Mouse (Mus musculus): Measurements from ENCODE around the gene Nop58.
A peak's percentile ranks its signal among the peaks of the same experiment; 100 is the strongest.
"Not testable (repeated sequence)": the region's sequence is repeated elsewhere in the genome, so short reads cannot be mapped to it uniquely, and the experiment has no call there.

Nop58 gene

GRCm38 (mm10) chr1:59684819-59685755, at the start of gene Nop58:
TSS of gene Nop58 (plus strand) at chr1:59684971.
- DNase-seq, result peak; percentile 89

GRCm38 (mm10) chr1:59636349-59636748, 48.4 kb upstream of the Nop58 start:
- DNase-seq, result no peak

DNA sequence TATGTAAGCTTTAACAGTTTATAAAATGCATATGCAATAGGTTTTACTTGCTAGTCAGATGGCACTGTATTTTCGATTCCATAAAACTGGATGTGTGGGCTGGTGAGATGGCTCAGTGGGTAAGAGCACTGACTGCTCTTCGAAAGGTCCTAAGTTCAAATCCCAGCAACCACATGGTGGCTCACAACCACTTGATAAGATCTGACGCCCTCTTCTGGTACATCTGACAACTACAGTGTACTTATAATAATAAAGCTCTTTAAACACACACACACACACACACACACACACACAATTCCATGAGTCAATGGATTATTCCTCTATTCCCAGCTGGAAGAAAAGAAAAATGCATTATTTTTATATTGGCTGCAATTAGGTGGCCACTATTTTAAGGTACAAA, 46.4 kb upstream of the Nop58 start:
- no peak for DNase-seq

DNA sequence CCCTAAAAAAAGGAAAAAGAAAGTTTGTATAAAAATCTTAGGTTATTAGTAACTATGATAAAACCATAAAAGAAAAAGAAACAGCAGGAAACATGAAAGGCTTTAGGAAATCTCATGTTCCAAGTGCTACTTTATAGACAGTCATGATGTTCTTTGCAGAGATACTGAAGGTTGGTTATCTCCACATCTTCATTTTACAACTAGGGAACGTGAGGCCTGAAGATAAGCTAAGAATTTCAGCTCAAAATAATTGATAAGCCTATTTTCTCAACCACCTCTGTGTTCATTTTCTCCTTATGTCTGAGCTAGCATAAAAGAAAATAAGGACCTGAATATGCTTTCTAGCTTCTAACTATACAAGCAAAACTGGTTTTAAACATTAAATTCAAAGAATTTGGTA, 42.3 kb upstream of the Nop58 start:
- DNase-seq, result no peak

DNA sequence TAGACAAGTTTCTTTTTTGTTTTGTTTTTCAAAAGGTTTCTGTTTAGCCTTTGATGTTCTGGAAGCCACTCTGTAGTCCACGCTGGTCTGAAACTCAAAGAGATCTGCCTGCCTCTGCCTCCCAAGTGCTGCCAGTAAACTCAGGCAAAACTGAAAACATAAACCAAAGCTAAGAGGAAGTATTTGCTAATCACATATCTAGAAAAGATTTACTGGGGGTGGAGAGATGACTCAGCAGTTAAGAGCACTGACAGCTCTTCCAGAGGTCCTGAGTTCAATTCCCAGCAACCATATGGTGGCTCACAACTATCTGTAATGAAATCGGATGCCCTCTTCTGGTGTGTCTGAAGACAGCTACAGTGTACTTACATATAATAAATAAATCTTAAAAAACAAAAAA, 38.3 kb upstream of the Nop58 start:
- not testable (repeated sequence) for DNase-seq

- no peak for DNase-seq
These were observed 33.5 kb upstream of the Nop58 start for GRCm38 (mm10) chr1:59651201-59651819.

GRCm38 (mm10) chr1:59653243-59653911, 31.4 kb upstream of the Nop58 start:
- no peak for DNase-seq

GRCm38 (mm10) chr1:59656244-59657171, 28.3 kb upstream of the Nop58 start:
- no peak for DNase-seq

GRCm38 (mm10) chr1:59663456-59664135, 21.2 kb upstream of the Nop58 start:
- no peak for DNase-seq

DNA sequence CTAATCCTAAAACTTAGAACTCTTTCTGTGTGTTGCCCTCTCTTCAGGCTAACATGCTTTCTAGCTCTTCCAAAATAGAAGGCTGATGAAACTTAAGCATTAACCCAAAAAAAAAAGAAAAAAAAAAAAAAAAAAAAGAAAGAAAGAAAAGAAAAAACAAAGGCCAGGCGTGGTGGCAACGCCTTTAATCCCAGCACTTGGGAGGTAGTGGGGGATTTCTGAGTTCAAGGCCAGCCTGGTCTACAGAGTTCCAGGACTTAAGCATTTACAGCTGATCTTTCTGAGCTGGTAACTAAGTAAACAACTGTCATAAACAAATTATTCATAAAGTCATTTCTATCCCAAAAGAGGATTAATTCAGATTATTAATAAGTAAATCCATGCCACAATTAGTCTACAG, 15.9 kb upstream of the Nop58 start:
- DNase-seq, result no peak

DNA sequence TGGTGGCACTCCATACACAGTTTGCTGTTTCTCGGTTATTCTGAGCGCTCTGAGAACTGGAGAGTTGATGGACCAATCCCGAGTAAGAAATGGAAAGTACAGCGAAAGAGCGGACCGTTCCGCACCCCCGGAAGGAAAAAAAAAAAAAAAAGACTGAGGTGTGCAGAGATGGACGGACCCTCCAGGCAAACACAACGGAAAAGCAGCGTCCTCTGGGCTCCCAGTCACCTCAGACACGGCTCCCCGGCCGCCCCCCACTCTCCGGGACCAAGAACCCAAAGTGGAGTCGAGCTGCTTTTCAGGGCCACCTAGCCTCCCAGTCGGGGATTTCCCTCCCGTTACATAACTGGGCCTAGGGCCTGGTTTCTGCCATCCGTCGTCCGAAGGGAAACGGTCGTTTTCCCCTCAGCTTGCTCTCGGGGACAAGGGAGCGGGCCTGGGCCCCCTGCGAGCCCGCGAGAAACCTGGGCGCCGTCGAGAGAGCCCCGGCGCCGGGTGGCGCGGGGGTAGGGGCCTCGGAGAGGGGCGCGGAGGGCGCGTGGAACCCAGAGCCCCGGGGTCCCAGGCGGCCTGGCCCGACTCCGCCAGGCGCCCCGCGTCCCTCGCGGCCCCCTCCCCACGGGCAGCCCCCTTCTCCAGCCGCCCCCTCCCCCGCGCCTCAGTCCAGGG, 14.7 kb upstream of the Nop58 start:
- DNase-seq, result peak; percentile 33

DNA sequence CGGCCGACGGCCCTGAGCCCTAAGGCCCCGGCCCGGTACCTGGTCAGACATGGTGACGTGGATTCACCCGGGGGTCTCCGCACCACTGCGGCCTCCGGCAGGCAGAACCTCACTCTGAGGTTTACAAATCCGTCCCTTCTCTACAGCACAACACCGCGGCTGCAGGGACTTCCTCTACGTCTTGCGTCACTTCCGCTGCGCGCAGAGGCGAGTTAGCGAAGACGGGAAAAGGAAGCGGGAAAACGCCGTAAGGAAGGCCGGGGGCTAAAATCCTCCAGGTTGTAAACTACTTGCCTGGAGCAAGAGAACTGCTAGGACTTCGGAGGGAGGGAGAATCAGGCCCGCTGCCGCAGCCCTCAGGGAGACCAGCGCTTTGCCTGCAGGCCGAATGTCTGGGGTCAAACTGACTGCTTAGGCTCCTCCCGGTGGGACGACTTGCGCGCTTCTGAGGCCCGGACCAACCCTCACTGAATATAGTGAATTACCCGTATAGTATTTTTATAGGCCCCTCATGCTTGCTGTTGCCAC, 14.1 kb upstream of the Nop58 start, which contains the start of gene Sumo1:
Sumo1 (minus strand) TSS at position 194 of the 528 bp plus-strand sequence.
- DNase-seq, result peak; percentile 88

GRCm38 (mm10) chr1:59673661-59674060, 11.1 kb upstream of the Nop58 start:
- DNase-seq, result no peak

DNA sequence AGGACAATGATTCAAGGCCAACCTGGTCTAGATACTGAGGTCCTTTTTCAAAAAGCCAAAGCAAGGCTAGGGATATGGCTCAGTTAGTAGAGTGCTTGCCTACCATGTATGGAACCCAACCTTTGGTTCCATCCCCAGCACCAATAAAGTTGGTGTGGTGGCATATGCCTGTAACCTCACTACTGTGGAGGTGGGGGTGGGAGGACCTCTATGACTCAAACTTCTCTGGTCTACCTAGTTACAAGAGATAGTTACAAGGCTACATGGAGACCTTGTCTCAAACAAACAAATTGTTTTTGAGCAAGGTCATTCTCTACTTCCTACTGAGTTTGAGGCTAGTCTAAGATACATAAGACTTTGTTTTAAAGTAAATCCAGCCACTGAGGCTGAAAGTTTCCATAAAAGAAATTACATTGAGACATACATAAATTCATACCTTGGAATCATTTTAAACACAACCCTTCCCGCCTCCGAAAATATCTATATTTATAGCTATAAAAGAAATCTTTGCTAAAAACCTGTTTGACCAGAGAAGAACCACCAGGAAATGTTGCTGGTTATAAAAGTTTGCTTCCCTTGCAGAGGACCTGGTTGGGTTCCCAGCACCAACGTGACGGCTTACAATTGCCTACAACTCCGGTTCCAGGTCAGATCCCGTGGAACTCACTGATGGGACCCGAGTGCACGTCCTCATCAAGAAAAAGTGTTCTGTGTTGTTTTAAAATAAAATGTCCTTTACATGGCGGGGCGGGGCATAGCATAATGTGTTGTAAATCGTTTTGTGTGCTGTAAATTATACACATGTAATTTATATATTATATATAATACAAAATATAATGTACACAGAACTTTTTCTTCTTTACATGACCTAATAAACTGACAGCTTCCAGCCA, 599 bp upstream of the Nop58 start:
- DNase-seq, result peak; percentile 19

- no peak for DNase-seq
These were observed 2.7 kb downstream of the Nop58 start for GRCm38 (mm10) chr1:59687493-59687892.

GRCm38 (mm10) chr1:59690467-59690866, 5.7 kb downstream of the Nop58 start:
- DNase-seq, result no peak

- no peak for DNase-seq
These were observed 13.0 kb downstream of the Nop58 start for GRCm38 (mm10) chr1:59697751-59698150.

DNA sequence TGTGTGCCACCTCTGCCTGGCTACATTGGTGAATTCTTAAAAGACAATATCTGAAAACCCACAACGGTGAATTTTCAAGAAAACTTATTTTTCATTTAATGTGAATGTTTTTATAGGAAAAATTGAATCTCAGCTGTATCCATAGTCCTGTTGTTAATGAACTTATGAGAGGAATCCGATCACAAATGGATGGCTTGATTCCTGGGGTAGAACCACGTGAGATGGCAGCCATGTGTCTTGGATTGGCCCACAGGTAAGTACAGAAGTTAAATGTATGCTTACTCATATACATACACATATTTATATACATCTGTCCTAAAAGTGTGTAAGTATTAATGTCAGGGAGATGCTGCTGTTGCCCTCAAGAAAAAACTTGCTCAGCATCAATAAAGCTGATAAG, 13.4 kb downstream of the Nop58 start:
- no peak for DNase-seq

- no peak for DNase-seq
These were observed 17.0 kb downstream of the Nop58 start for GRCm38 (mm10) chr1:59701766-59702165.

- no peak for DNase-seq
These were observed 35.1 kb downstream of the Nop58 start for GRCm38 (mm10) chr1:59719900-59720299.
